Mouse (Mus musculus) limb, embryonic 14.5 days (tissue): ENCODE data around the gene Rpl24. TPM values are rescaled to one million over a fixed set of nuclear protein-coding genes. Genes with fewer than 3 reads are reported as not detected.

Experiments used
- ATAC-seq: fragments of 200-750 bp; cut with Nextera tagmentation; 2 replicates; pipeline ENCODE4 v1.8.0; 2017; ENCODE audit warnings: low read depth, moderate number of reproducible peaks, moderate TSS enrichment; ENCODE audit not compliant: low FRiP score
- DNase-seq: peaks from one replicate; pipeline ENCODE4 v3.0.0-alpha.2; 2015; ENCODE audit warnings: low spot score
- H3K27ac ChIP-seq: fragments of 300-500 bp; sonication (generic); replicated peaks from 2 replicates; pipeline ENCODE4 v1.5.1; 2014; ENCODE audit warnings: low read depth, mild to moderate bottlenecking, low read length, moderate library complexity, mixed read lengths
- H3K27me3 ChIP-seq: fragments of 300-500 bp; sonication (generic); 2 replicates; pipeline ENCODE4 v1.6.1; 2014; ENCODE audit warnings: low read length, mixed read lengths; ENCODE audit not compliant: control insufficient read depth, insufficient read depth
- H3K36me3 ChIP-seq: fragments of 300-500 bp; sonication (generic); 2 replicates; pipeline ENCODE4 v1.6.1; 2014; ENCODE audit warnings: mild to moderate bottlenecking, low read length, moderate library complexity, mixed read lengths; ENCODE audit not compliant: control insufficient read depth, insufficient read depth
- H3K4me1 ChIP-seq: fragments of 300-500 bp; sonication (generic); 2 replicates; pipeline ENCODE4 v1.6.1; 2014; ENCODE audit warnings: antibody characterized with exemption, low read length, mixed read lengths; ENCODE audit not compliant: control insufficient read depth, insufficient read depth
- H3K4me2 ChIP-seq: fragments of 300-500 bp; sonication (generic); replicated peaks from 2 replicates; pipeline ENCODE4 v1.6.1; 2014; ENCODE audit warnings: low read depth, mild to moderate bottlenecking, low read length, moderate library complexity; ENCODE audit not compliant: severe bottlenecking
- H3K4me3 ChIP-seq: fragments of 300-500 bp; sonication (generic); replicated peaks from 2 replicates; pipeline ENCODE4 v1.5.1; 2014; ENCODE audit warnings: low read length
- H3K9ac ChIP-seq: fragments of 300-500 bp; sonication (generic); 2 replicates; pipeline ENCODE4 v1.6.1; 2014; ENCODE audit warnings: mild to moderate bottlenecking, low read depth, low read length, moderate library complexity; ENCODE audit not compliant: severe bottlenecking
- H3K9me3 ChIP-seq: fragments of 300-500 bp; sonication (generic); 2 replicates; pipeline ENCODE4 v1.6.1; 2016; ENCODE audit warnings: low read length; ENCODE audit not compliant: control insufficient read depth
- POLR2A ChIP-seq: fragments of 200-500 bp; IDR thresholded peaks from 2 replicates; pipeline ENCODE4 v1.8.0; 2012; ENCODE audit warnings: inconsistent platforms, mild to moderate bottlenecking, moderate library complexity, borderline replicate concordance; ENCODE audit not compliant: insufficient read depth, insufficient read length; ENCODE audit errors: extremely low read depth
- WGBS: fragments of 180-500 bp; shearing (Covaris S2); extraction: QIAGEN DNeasy Blood & Tissue Kit; methylation state at CpG from one replicate; pipeline ENCODE4 v1.1.7; 2014; 5-methylcytosine and 5-hydroxymethylcytosine counted together
- polyA plus RNA-seq, 2 experiments: library from polyadenylated mRNA; depleted of rRNA in 1 of 2; stranded (reverse) in 1 of 2; unstranded in 1 of 2; fragments of >200 nt; fragmentation: Nextera tagmentation in 1 of 2; extraction: Ambion mirVana in 1 of 2; gene quantifications; 2 replicates each; pipeline versions ENCODE4 v1.2.1 to v1.2.3; 2012 to 2014

Rpl24 gene
- polyA plus RNA-seq, 2 experiments: 816 to 876 TPM

DNA sequence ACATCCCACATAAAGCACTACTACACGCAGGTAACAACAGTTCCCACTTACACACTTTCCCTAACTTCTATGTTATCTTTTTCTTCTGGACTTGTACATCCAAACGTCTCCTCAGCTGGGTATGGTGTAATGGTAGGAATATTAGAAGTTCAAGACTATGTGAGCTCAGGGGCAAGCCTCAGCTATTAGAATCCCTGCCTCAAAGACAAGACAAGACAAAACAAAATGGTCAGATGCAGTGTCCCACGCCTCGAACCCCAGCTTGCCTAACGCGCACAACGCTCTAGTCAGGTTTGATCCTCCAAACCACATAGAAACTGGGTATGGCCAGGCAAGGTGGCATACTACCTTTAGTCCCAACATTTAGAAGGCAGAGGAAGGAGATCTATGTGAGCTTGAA is 53.6 kb downstream of the Rpl24 start:
- Histone ChIP-seq H3K4me3 (no peak overlapping the region), H3K4me1 (no peaks in the 10 kb centered on the region), H3K9me3 (no peaks in the 10 kb centered on the region), H3K27me3 (no peaks in the 10 kb centered on the region), H3K36me3 (peaks cover 63% of the 10 kb centered on the region), H3K27ac (no peak overlapping the region), H3K9ac (no peak overlapping the region), H3K4me2 (no peak overlapping the region)
- no peak for DNase-seq
- TF ChIP-seq POLR2A: no peak
- ATAC-seq: no peak
- WGBS: 96% methylated on average over 7 of the region's 7 CpGs

Other genes with a start within 250 kb of the Rpl24 start
- 9.2 and 10.0 TPM in 2 replicates for gene Nfkbiz, start 127.4 kb upstream of the Rpl24 start, polyA plus RNA-seq (2012; rRNA removed)
- gene Nfkbiz, start 127.4 kb upstream of the Rpl24 start, polyA plus RNA-seq (2014; fragmentation: Nextera tagmentation; extraction: Ambion mirVana): 5.0 and 5.3 TPM in 2 replicates
- gene Nxpe3, start 71.0 kb upstream of the Rpl24 start, polyA plus RNA-seq (2012; rRNA removed): 1.2 and 1.3 TPM in 2 replicates
- 0.55 TPM in 2 replicates for gene Nxpe3, start 71.0 kb upstream of the Rpl24 start, polyA plus RNA-seq (2014; fragmentation: Nextera tagmentation; extraction: Ambion mirVana)
- gene Cep97, start 31.4 kb upstream of the Rpl24 start, polyA plus RNA-seq (2012; rRNA removed): 7.0 and 7.4 TPM in 2 replicates
- 8.0 and 9.1 TPM in 2 replicates for gene Cep97, start 31.4 kb upstream of the Rpl24 start, polyA plus RNA-seq (2014; fragmentation: Nextera tagmentation; extraction: Ambion mirVana)
- gene Zbtb11, start 7.6 kb downstream of the Rpl24 start, polyA plus RNA-seq (2012; rRNA removed): 10.2 and 12.3 TPM in 2 replicates
- 17.7 and 22.1 TPM in 2 replicates for gene Zbtb11, start 7.6 kb downstream of the Rpl24 start, polyA plus RNA-seq (2014; fragmentation: Nextera tagmentation; extraction: Ambion mirVana)
- 76.8 and 99.6 TPM in 2 replicates for gene Pcnp, start 63.5 kb downstream of the Rpl24 start, polyA plus RNA-seq (2012; rRNA removed)
- 230 and 242 TPM in 2 replicates for gene Pcnp, start 63.5 kb downstream of the Rpl24 start, polyA plus RNA-seq (2014; fragmentation: Nextera tagmentation; extraction: Ambion mirVana)
- 7.8 and 11.3 TPM in 2 replicates for gene Trmt10c, start 71.5 kb downstream of the Rpl24 start, polyA plus RNA-seq (2012; rRNA removed)
- gene Trmt10c, start 71.5 kb downstream of the Rpl24 start, polyA plus RNA-seq (2014; fragmentation: Nextera tagmentation; extraction: Ambion mirVana): 25.7 and 26.9 TPM in 2 replicates
- gene Senp7, start 82.1 kb downstream of the Rpl24 start, polyA plus RNA-seq (2012; rRNA removed): 25.3 and 27.6 TPM in 2 replicates
- 34.5 and 37.3 TPM in 2 replicates for gene Senp7, start 82.1 kb downstream of the Rpl24 start, polyA plus RNA-seq (2014; fragmentation: Nextera tagmentation; extraction: Ambion mirVana)
- 0.65 and 0.79 TPM in 2 replicates for gene Impg2, start 238.0 kb downstream of the Rpl24 start, polyA plus RNA-seq (2012; rRNA removed)
- gene Impg2, start 238.0 kb downstream of the Rpl24 start, polyA plus RNA-seq (2014; fragmentation: Nextera tagmentation; extraction: Ambion mirVana): 0.14 TPM in 2 replicates